Mouse (Mus musculus) neural tube, embryonic 11.5 days (tissue): ENCODE measurements around the gene Ccdc157. TPM values are rescaled to one million over a fixed set of nuclear protein-coding genes. Genes with fewer than 3 reads are reported as not detected.

ENCODE experiments used
- ATAC-seq: fragments of 200-750 bp; cut with Nextera tagmentation; 2 replicates; pipeline ENCODE4 v1.8.0; 2017; ENCODE audit warnings: moderate number of reproducible peaks, mild to moderate bottlenecking, moderate TSS enrichment, moderate library complexity; ENCODE audit not compliant: insufficient read depth, low FRiP score, low TSS enrichment
- DNase-seq: peaks from one replicate; pipeline ENCODE4 v3.0.0-alpha.2; 2015; ENCODE audit warnings: low spot score
- H3K27ac ChIP-seq: fragments of 300-500 bp; sonication (generic); 2 replicates; pipeline ENCODE4 v1.5.1; 2014; ENCODE audit warnings: low read depth, mild to moderate bottlenecking, low read length
- H3K27me3 ChIP-seq: fragments of 300-500 bp; sonication (generic); 2 replicates; pipeline ENCODE4 v1.6.1; 2014; ENCODE audit warnings: mild to moderate bottlenecking, low read length, mixed read lengths; ENCODE audit not compliant: control insufficient read depth, insufficient read depth
- H3K36me3 ChIP-seq: fragments of 300-500 bp; sonication (generic); 2 replicates; pipeline ENCODE4 v1.6.1; 2014; ENCODE audit warnings: mild to moderate bottlenecking, low read length, moderate library complexity, mixed read lengths; ENCODE audit not compliant: control insufficient read depth, insufficient read depth
- H3K4me1 ChIP-seq: fragments of 300-500 bp; sonication (generic); 2 replicates; pipeline ENCODE4 v1.6.1; 2014; ENCODE audit warnings: low read length, mixed read lengths; ENCODE audit not compliant: control insufficient read depth, insufficient read depth
- H3K4me2 ChIP-seq: fragments of 300-500 bp; sonication (generic); 2 replicates; pipeline ENCODE4 v1.6.1; 2014; ENCODE audit warnings: low read depth, mild to moderate bottlenecking, moderate library complexity
- H3K4me3 ChIP-seq: fragments of 300-500 bp; sonication (generic); 2 replicates; pipeline ENCODE4 v1.5.1; 2014; ENCODE audit warnings: low read depth, low read length
- H3K9ac ChIP-seq: fragments of 300-500 bp; sonication (generic); 2 replicates; pipeline ENCODE4 v1.6.1; 2014; ENCODE audit warnings: mild to moderate bottlenecking, low read length
- H3K9me3 ChIP-seq: fragments of 300-500 bp; sonication (generic); 2 replicates; pipeline ENCODE4 v1.6.1; 2016; ENCODE audit warnings: low read length; ENCODE audit not compliant: control insufficient read depth
- WGBS: fragments of 180-500 bp; shearing (Covaris S2); extraction: QIAGEN DNeasy Blood & Tissue Kit; methylation state at CpG from one replicate; pipeline ENCODE4 v1.1.7; 2014; 5-methylcytosine and 5-hydroxymethylcytosine counted together
- polyA plus RNA-seq: library from polyadenylated mRNA; unstranded; fragments of >200 nt; fragmentation: Nextera tagmentation; extraction: Ambion mirVana; gene quantifications from 2 replicates; pipeline ENCODE4 v1.2.1, GENCODE M21; 2014

The Ccdc157 gene
- 3.3 and 4.0 TPM in 2 replicates for polyA plus RNA-seq

DNA sequence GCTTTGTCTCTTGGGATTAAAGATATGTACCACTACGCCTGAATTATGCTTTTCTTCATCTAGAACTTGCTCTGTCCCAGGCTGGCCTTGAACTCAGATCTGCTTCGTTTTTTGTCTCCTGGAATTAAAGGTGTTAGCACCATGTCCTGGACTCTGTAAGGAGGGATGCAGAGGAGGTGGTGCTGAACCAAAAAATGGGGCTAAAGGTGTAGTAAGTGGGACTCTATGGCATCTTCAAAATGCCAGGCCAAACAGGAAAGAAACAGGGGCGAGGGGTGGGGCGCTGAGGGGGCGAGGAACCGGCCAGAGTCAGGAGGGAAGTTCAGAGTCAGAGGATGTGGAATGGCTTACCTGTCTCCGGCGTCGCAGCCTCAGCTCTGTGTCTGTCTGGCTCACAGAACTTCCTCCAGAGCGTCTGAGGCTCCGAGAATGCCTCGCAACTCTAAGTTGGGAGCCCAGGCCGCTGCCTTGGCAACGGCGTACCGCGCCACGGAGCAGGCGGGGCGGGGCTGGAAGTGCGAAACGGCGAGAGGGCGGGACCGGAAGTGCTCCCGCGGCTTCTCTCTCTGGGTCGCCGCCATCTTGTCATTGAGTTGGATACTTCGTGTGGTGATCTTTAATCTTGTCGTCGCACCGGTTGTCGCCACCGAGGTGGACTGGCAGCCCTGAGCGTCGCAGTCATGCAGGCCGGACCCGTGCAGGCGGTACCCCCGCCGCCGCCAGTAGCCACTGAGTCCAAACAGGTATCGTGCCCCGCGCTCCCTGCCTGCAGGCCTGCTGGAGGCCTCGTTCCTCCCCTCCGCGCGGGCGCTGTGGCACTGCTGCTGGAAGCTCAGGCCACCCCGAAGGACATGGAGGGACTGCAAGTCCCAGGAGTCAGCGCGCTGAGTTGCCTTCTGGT, at the start of gene Ccdc157, which contains the start of gene Sf3a1:
Gene Ccdc157 (minus strand): TSS at position 486 of the 901 bp plus-strand sequence.
Gene Sf3a1 (plus strand): TSS at position 543 of the 901 bp plus-strand sequence.
- no peaks in the 10 kb centered on the region for H3K9me3 ChIP-seq
- peak within 1 kb of the TSS; percentile 88 for H3K9ac ChIP-seq
- peak; percentile 94 for DNase-seq
- 1% methylated on average over 45 of the region's 54 CpGs for WGBS
- H3K4me2 ChIP-seq, result peak within 1 kb of the TSS; percentile 79
- H3K4me3 ChIP-seq, result peak within 1 kb of the TSS; percentile 49
- H3K27me3 ChIP-seq, result no peaks in the 10 kb centered on the region
- H3K36me3 ChIP-seq, result peaks cover 7% of the 10 kb centered on the region
- ATAC-seq, result peak; percentile 96
- peak within 1 kb of the TSS; percentile 77; the same call in 1 of the 2 replicates for H3K27ac ChIP-seq
- peaks cover 12% of the 10 kb centered on the region for H3K4me1 ChIP-seq

DNA sequence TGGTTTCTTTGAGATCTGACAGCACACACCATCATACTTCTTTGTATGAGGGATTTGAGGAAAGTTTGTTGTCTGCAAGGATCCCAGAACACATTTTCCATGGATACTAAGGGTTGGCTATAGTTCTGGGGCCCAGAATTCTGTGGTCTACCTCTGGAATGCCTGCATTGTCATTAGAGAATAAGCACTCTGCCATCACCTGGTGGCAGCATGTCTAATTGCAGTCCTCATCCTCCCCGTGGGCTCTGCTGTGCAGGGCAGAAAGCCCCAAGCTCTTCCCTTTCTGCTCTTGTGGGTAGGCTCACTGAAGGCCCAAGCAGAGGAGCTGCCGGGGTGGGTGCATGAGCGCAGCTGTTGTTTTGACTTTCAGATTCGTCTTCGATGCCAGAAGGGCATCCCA, 49.5 kb upstream of the Ccdc157 start:
- ATAC-seq, result no peak
- peaks cover 4% of the 10 kb centered on the region for H3K36me3 ChIP-seq
- H3K4me1 ChIP-seq, result no peaks in the 10 kb centered on the region
- H3K4me3 ChIP-seq, result no peak overlapping the region
- no peaks in the 10 kb centered on the region for H3K27me3 ChIP-seq
- no peak overlapping the region for H3K27ac ChIP-seq
- no peaks in the 10 kb centered on the region for H3K9me3 ChIP-seq
- H3K9ac ChIP-seq, result no peak overlapping the region
- no peak overlapping the region for H3K4me2 ChIP-seq
- DNase-seq, result no peak
- WGBS, result 85% methylated on average over 5 of the region's 5 CpGs

DNA sequence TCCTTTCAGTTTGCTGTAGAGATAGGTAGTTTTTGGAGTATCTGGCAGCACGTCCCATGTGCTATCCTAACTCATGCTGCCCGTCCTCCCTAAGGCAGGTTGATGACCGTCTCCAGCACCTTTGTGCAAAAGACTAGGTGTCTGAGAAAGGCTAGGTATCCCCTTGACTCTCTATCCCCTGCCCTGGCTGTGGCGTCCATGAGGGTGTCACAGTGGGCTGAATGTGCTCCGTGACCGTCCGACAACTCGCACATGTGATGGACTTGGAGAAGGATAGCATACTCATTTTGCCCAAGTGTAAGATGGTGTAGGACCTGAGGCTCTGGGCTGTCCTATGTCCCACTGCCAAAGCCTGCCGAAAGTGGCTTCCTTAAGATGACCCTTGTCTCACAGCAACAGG, 47.6 kb upstream of the Ccdc157 start:
- Histone ChIP-seq H3K4me2 (no peak overlapping the region), H3K27me3 (no peaks in the 10 kb centered on the region), H3K4me1 (no peaks in the 10 kb centered on the region), H3K9ac (no peak overlapping the region), H3K4me3 (no peak overlapping the region), H3K9me3 (no peaks in the 10 kb centered on the region), H3K36me3 (peaks cover 4% of the 10 kb centered on the region), H3K27ac (no peak overlapping the region)
- WGBS, result 94% methylated on average over 9 of the region's 9 CpGs
- DNase-seq, result no peak
- ATAC-seq, result no peak

DNA sequence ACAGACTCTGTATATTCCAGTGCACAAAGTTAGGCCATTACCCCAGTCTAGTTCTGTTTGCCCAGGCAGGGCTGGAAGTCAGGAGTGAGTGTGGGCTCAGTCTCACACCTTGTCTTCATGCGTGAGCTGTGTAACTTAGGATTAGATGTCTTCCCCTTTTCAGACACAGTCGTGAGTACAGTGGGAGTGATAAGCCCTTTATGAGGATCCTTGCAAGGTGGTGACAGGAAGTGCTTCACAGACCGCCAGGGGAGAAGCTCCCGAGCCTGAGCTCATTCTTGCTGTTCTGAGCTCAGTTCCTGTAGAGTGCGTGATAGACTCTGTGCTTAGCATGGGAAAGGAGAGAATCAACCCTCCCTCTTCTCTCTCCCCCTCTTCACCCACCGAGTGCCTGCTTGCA, 46.5 kb upstream of the Ccdc157 start:
- ATAC-seq (no peak), DNase-seq (no peak)
- 92% methylated on average over 6 of the region's 6 CpGs for WGBS
- no peak overlapping the region for H3K4me3 ChIP-seq
- no peak overlapping the region for H3K9ac ChIP-seq
- no peaks in the 10 kb centered on the region for H3K36me3 ChIP-seq
- H3K9me3 ChIP-seq, result no peaks in the 10 kb centered on the region
- H3K4me1 ChIP-seq, result no peaks in the 10 kb centered on the region
- H3K27me3 ChIP-seq, result no peaks in the 10 kb centered on the region
- H3K4me2 ChIP-seq, result no peak overlapping the region
- H3K27ac ChIP-seq, result no peak overlapping the region

DNA sequence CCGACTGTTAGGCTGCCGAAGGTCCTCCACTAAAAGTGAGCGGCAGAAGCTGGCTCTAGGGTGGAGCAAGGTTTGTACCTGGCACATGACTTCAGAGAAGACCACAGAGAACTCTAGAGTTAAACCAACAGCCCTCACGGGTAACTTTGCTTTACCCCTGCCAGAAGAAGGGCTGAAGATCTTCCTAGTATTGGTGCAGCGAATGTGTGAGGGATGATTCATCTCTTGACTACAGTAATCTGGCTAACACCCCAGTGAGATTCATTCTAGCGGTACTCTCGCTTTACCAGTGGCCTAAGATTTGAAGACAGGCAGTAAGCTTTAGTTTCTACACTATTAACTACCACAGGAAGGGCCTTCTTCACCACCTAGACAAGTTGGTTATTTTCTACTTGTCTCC, 45.9 kb upstream of the Ccdc157 start:
- no peak overlapping the region for H3K9ac ChIP-seq
- no peak overlapping the region for H3K4me2 ChIP-seq
- DNase-seq, result no peak
- H3K27me3 ChIP-seq, result no peaks in the 10 kb centered on the region
- no peaks in the 10 kb centered on the region for H3K36me3 ChIP-seq
- H3K27ac ChIP-seq, result no peak overlapping the region
- no peaks in the 10 kb centered on the region for H3K9me3 ChIP-seq
- ATAC-seq, result no peak
- 93% methylated on average over 7 of the region's 7 CpGs for WGBS
- no peak overlapping the region for H3K4me3 ChIP-seq
- no peaks in the 10 kb centered on the region for H3K4me1 ChIP-seq

DNA sequence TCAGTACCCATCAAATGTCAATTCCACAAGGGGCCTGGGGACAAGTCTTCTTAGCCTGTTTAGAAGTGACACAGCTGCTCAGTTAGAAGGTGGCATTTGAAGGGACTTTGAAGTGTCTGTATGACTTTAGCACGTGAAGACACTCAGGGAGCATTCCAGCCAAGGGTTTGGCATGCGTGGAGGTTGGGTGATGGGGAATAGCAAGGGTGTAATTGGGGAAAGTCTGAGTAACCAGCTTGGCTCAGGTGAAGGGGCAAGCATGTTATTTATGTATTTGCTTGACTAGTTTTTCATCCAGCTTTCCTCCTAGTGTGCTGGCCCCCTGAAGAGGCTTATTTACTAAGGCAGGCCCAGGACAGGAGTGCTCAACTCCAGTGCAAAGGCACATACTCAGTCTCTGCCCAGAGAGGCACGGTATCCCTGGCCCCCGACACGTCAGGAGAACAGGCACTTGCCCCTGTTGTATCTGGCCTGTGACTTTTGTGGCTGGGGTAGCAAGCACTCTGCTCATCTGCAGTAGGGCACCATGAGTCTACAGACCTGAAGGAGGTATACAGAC, 45.1 kb upstream of the Ccdc157 start:
- Histone ChIP-seq H3K9me3 (no peaks in the 10 kb centered on the region), H3K27ac (no peak overlapping the region), H3K9ac (no peak overlapping the region), H3K4me3 (no peak overlapping the region), H3K4me2 (no peak overlapping the region), H3K36me3 (no peaks in the 10 kb centered on the region), H3K27me3 (no peaks in the 10 kb centered on the region), H3K4me1 (no peaks in the 10 kb centered on the region)
- no peak for DNase-seq
- WGBS, result 82% methylated on average over 5 of the region's 5 CpGs
- no peak for ATAC-seq

DNA sequence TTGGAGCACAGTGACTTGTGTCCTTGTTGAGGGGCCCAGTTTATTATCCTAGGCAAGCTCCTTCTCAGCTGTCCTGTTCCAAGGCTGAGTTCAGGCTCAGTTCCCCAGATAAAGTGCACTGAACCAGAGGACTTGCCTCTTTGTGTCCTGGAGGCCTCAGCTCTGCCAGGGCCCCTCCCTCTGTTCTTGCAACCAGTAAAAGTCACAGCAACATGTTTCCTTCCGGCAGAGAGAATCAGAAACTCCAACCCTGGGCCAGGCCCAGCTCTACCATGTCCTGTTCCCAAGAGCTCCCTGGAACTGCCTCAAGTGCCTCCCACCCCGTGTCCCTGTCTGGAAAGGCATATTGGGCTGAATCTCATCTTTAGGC, 43.6 kb upstream of the Ccdc157 start:
- no peaks in the 10 kb centered on the region for H3K4me1 ChIP-seq
- H3K9me3 ChIP-seq, result no peaks in the 10 kb centered on the region
- H3K9ac ChIP-seq, result no peak overlapping the region
- WGBS, result 55% methylated on average over 2 of the region's 2 CpGs
- H3K27me3 ChIP-seq, result no peaks in the 10 kb centered on the region
- H3K27ac ChIP-seq, result no peak overlapping the region
- no peak overlapping the region for H3K4me3 ChIP-seq
- H3K4me2 ChIP-seq, result no peak overlapping the region
- ATAC-seq (no peak), DNase-seq (no peak)
- H3K36me3 ChIP-seq, result no peaks in the 10 kb centered on the region

DNA sequence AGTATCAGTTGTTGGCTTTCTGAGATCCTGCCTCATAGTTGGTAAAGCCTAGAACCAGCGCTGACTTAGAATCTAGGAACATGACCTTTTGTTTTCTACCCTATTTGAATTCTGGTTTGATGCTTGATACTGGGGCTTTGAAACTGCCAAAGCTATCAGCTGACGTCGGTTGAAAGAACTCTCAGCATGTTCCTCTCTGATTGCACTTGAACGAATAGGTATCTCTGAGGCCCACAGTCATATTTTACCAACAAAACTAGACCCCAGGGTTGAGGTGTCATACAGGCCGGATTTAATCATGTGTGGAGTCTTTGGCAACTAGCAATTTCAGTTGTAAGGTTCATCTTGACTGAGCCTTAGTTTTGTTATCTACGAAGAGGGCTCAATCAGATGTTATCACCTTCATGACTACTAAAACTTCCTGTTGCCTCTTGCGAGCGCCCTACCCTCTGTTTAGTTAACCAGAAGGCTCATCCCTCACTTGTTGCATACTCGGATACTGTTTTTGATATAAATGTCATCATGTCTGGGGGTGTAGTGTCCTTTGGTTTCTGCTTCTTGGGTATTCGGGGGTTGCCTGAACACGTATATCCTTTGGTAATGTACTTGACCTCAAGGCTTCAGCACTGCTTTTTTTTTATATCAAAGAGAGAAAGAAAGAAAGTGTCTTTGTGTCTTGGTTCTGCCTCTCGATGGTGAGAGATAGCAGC, 43.1 kb upstream of the Ccdc157 start:
- 84% methylated on average over 12 of the region's 12 CpGs for WGBS
- Histone ChIP-seq H3K27ac (no peak overlapping the region), H3K27me3 (no peaks in the 10 kb centered on the region), H3K4me3 (no peak overlapping the region), H3K9me3 (no peaks in the 10 kb centered on the region), H3K36me3 (no peaks in the 10 kb centered on the region), H3K4me2 (no peak overlapping the region), H3K9ac (no peak overlapping the region), H3K4me1 (no peaks in the 10 kb centered on the region)
- DNase-seq (no peak), ATAC-seq (no peak)
